Mouse (Mus musculus) WW6 (cell line): ENCODE results near the gene Hjurp.
A peak's percentile ranks its signal among the peaks of the same experiment; 100 is the strongest.
"Not testable (repeated sequence)": the region's sequence is repeated elsewhere in the genome, so short reads cannot be mapped to it uniquely, and the experiment has no call there.

ENCODE experiments used
- DNase-seq: peaks from one replicate; pipeline ENCODE4 v3.0.0-alpha.2; 2013; ENCODE audit warnings: low read depth, low spot score

Gene Hjurp

GRCm38 (mm10) chr1:88224029-88224776 lies 53.2 kb downstream of the Hjurp start:
- DNase-seq: no peak

GRCm38 (mm10) chr1:88223591-88223990 lies 53.8 kb downstream of the Hjurp start:
- DNase-seq: no peak

GRCm38 (mm10) chr1:88223011-88223515 lies 54.4 kb downstream of the Hjurp start:
- DNase-seq: not testable (repeated sequence)

- DNase-seq: no peak
Observed at GRCm38 (mm10) chr1:88222216-88222615, 55.2 kb downstream of the Hjurp start.

- no peak for DNase-seq
Observed at GRCm38 (mm10) chr1:88220336-88220735, 57.1 kb downstream of the Hjurp start.

GRCm38 (mm10) chr1:88219054-88219453 lies 58.4 kb downstream of the Hjurp start:
- no peak for DNase-seq

- DNase-seq: no peak
Observed at GRCm38 (mm10) chr1:88218591-88218990, 58.8 kb downstream of the Hjurp start.

GRCm38 (mm10) chr1:88218051-88218450 lies 59.4 kb downstream of the Hjurp start:
- DNase-seq: peak; percentile 5

- DNase-seq: peak; percentile 4
Observed at GRCm38 (mm10) chr1:88217576-88217975, 59.9 kb downstream of the Hjurp start.

GRCm38 (mm10) chr1:88217144-88217543 lies 60.3 kb downstream of the Hjurp start:
- DNase-seq: no peak

GRCm38 (mm10) chr1:88216551-88216950 lies 60.9 kb downstream of the Hjurp start:
- no peak for DNase-seq

- no peak for DNase-seq
Observed at GRCm38 (mm10) chr1:88215466-88216380, 61.7 kb downstream of the Hjurp start.

GRCm38 (mm10) chr1:88214462-88214952 lies 62.9 kb downstream of the Hjurp start:
- no peak for DNase-seq

GRCm38 (mm10) chr1:88213766-88214461 lies 63.5 kb downstream of the Hjurp start:
- no peak for DNase-seq

- no peak for DNase-seq
Observed at GRCm38 (mm10) chr1:88213061-88213460, 64.4 kb downstream of the Hjurp start.
